Mouse (Mus musculus) thymus, postnatal 10 days (tissue): Measurements from ENCODE around the gene Nop2.
A peak's percentile ranks its signal among the peaks of the same experiment; 100 is the strongest.

Experiments used
- DNase-seq, 2 experiments: peaks; one replicate each; pipeline ENCODE4 v3.0.0; 2021; ENCODE audit warnings: low spot score in 2 of 2

Gene Nop2

GRCm38 (mm10) chr6:125109371-125109770 lies 22.3 kb upstream of the Nop2 start:
- DNase-seq, result no peak

GRCm38 (mm10) chr6:125110927-125111326 lies 20.8 kb upstream of the Nop2 start:
- DNase-seq, result peak in 1 of 2 experiments; percentile 53

GRCm38 (mm10) chr6:125112553-125112952 lies 19.2 kb upstream of the Nop2 start:
- DNase-seq, result no peak

- no peak for DNase-seq
These were observed 12.3 kb upstream of the Nop2 start for GRCm38 (mm10) chr6:125119387-125119786.

GRCm38 (mm10) chr6:125128724-125129123 lies 3.0 kb upstream of the Nop2 start:
- no peak for DNase-seq

- no peak for DNase-seq
These were observed 1.9 kb upstream of the Nop2 start for GRCm38 (mm10) chr6:125129710-125130402.

DNA sequence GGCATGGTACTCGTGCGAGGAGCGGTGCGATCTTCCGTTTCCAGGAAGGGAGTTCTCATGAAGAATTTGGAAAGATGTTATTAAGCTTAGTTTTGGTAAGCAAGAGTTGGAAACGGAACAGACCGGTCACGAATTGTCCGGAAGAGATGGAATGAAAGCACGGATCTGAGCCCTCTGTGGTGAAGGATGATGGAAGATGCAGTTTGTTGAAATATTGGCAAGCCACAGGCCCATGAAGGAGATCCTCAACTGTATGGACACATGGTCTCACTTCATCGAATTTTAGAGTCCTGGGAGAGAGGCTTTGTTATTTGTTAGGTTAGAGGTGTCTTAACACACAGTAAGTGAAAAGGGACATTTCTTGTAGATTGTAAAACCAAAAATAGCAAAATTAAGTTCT lies 761 bp downstream of the Nop2 start:
- DNase-seq, result no peak

GRCm38 (mm10) chr6:125137002-125137671 lies 5.4 kb downstream of the Nop2 start:
- DNase-seq, result peak in 1 of 2 experiments; percentile 71

- DNase-seq, result no peak
These were observed 8.0 kb downstream of the Nop2 start for GRCm38 (mm10) chr6:125139747-125140146.

DNA sequence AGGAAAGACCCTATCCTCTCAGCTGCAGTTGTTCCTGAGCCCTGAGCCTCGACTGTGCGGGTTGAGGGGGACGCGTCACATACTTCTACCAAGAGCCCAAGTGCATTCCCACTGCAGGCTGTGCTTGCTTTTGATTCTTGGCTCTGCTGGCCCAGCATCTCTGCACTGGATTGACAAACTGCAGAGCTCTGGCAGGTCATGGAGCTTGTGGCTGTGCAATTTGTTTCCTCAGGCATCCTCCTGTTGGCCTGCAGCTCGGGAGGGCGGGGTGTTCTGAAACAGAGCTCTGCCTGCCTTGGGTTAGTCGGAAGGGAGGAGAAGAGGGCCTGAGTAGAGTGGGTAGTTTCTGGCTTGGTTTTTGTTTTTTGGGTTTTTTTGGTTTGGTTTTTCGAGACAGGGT lies 10.7 kb downstream of the Nop2 start:
- no peak for DNase-seq

GRCm38 (mm10) chr6:125143128-125143527 lies 11.4 kb downstream of the Nop2 start:
- no peak for DNase-seq

DNA sequence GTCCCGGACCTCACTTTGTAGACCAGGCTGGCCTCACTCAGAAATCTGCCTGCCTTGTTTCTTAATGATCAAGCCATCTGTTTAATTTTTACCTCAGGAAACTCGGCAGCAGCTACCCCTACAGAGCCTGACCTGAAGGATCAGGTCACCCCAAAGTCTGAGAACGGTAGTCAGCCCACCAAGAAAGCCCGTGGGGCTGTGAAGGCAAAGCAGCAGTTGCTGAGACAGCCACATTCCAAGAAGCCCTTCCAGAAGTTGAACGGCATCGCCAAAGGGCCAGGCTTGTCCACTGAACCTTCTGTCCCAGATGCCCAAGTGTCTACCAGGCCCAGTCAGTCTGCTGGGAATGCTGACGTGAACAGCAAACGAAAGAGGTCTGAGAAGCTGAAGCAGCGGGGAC lies 12.2 kb downstream of the Nop2 start:
- DNase-seq, result no peak

- peak; percentile 75 to 82 for DNase-seq
These were observed 13.3 kb downstream of the Nop2 start, which contains the start of gene Iffo1 for GRCm38 (mm10) chr6:125145001-125145400. Iffo1 (plus strand) TSS chr6:125145241.

GRCm38 (mm10) chr6:125145479-125145951 lies 13.8 kb downstream of the Nop2 start:
- DNase-seq, result peak in 1 of 2 experiments; percentile 32

- DNase-seq, result no peak
These were observed 14.4 kb downstream of the Nop2 start for GRCm38 (mm10) chr6:125146148-125146547.

GRCm38 (mm10) chr6:125146797-125147196 lies 15.1 kb downstream of the Nop2 start:
- no peak for DNase-seq

GRCm38 (mm10) chr6:125147329-125147728 lies 15.6 kb downstream of the Nop2 start:
- no peak for DNase-seq

DNA sequence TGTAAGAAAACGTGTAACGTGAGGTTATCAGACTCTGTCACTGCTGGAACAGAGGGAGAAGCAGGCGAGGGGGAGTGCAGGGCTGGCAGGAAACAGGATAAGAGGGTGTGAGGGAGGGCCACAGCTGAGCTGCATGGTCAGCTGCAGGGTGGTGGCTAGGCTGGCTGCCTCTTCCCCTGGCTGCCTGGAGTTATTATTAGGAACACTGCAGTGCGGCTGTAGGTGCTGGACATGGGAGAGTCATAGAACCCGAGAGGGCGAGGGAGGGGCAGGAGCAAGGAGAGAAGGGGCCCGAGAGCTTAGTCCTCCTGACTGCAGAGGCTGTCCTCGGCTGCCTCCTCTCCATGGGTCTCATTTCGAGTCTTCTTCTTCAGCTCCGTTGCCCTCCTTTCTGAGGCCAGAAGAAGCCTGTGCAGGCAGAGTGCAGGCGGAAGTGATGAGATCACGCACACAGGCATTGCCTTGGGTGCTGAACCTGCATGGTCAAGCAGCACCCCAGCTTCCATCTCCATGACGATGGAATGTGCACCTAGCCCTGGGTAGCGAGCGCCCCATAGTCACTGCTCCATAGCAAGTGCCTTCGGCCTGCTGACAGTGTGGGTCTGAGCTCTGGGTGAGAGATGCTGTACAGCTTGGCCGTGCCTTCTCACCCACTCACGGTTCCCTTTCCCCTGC lies 16.7 kb downstream of the Nop2 start:
- no peak for DNase-seq

- no peak for DNase-seq
These were observed 17.3 kb downstream of the Nop2 start for GRCm38 (mm10) chr6:125148926-125149568.

GRCm38 (mm10) chr6:125149569-125149950 lies 17.9 kb downstream of the Nop2 start:
- DNase-seq, result no peak

- DNase-seq, result no peak
These were observed 20.7 kb downstream of the Nop2 start for GRCm38 (mm10) chr6:125152212-125153017.
